Mouse (Mus musculus) thymus, adult 2 months (tissue): Measurements from ENCODE around the gene Pak3. TPM values are rescaled to one million over a fixed set of nuclear protein-coding genes. Genes with fewer than 3 reads are reported as not detected.

ENCODE experiments used
- DNase-seq: peaks from one replicate; pipeline ENCODE4 v3.0.0; 2021
- H3K27ac ChIP-seq: fragments of 200-500 bp; 2 replicates; pipeline ENCODE4 v1.5.1; 2012; ENCODE audit warnings: low read length, control low read depth; ENCODE audit not compliant: control insufficient read depth, insufficient read depth
- H3K27me3 ChIP-seq: fragments of 200-500 bp; 2 replicates; pipeline ENCODE4 v1.6.1; 2012; ENCODE audit warnings: mild to moderate bottlenecking, low read length, moderate library complexity, mixed read lengths; ENCODE audit not compliant: control insufficient read depth, insufficient read depth
- H3K36me3 ChIP-seq: fragments of 200-500 bp; 2 replicates; pipeline ENCODE4 v1.6.1; 2012; ENCODE audit warnings: mild to moderate bottlenecking, low read length, moderate library complexity; ENCODE audit not compliant: control insufficient read depth, insufficient read depth
- H3K4me1 ChIP-seq: fragments of 200-500 bp; replicated peaks from 2 replicates; pipeline ENCODE4 v1.6.1; 2012; ENCODE audit warnings: low read length; ENCODE audit not compliant: control insufficient read depth, insufficient read depth
- H3K4me3 ChIP-seq: fragments of 200-500 bp; 2 replicates; pipeline ENCODE4 v1.5.1; 2012; ENCODE audit warnings: mild to moderate bottlenecking, low read length, control low read depth, moderate library complexity; ENCODE audit not compliant: control insufficient read depth, insufficient read depth
- CTCF ChIP-seq: fragments of 200-500 bp; IDR thresholded peaks from 2 replicates; pipeline ENCODE4 v1.5.1; 2012; ENCODE audit warnings: mild to moderate bottlenecking, control low read depth, low read length, moderate library complexity, borderline replicate concordance; ENCODE audit not compliant: control insufficient read depth, poor library complexity, insufficient read depth; ENCODE audit errors: extremely low read depth
- POLR2A ChIP-seq: fragments of 200-500 bp; IDR thresholded peaks from 2 replicates; pipeline ENCODE4 v1.6.1; 2012; ENCODE audit warnings: mild to moderate bottlenecking, low read length, control low read depth, moderate library complexity; ENCODE audit not compliant: control insufficient read depth, poor library complexity, insufficient read depth; ENCODE audit errors: extremely low read depth
- WGBS: fragments of 180-500 bp; shearing (Covaris S2); methylation state at CpG from one replicate; pipeline ENCODE4 v1.1.7; 2018; 5-methylcytosine and 5-hydroxymethylcytosine counted together
- polyA plus RNA-seq: library from polyadenylated mRNA; depleted of rRNA; stranded (reverse); fragments of >200 nt; gene quantifications from 2 replicates; pipeline ENCODE4 v1.2.3, GENCODE M21; 2012

Gene Pak3
- polyA plus RNA-seq, 1 experiment: 1.1 TPM

- Histone ChIP-seq H3K36me3 (no peaks in the 10 kb centered on the region), H3K4me1 (no peaks in the 10 kb centered on the region), H3K27me3 (no peaks in the 10 kb centered on the region), H3K4me3 (peak overlapping the region; percentile 5; the same call in 1 of the 2 replicates), H3K27ac (no peak overlapping the region)
- no peak for TF ChIP-seq CTCF
- TF ChIP-seq POLR2A: no peak
- 8% methylated on average over 24 of the region's 28 CpGs for WGBS
- no peak for DNase-seq
Measured at GRCm38 (mm10) chrX:143664221-143665150, 146.1 kb downstream of the Pak3 start.

GRCm38 (mm10) chrX:143665771-143666170 is 147.4 kb downstream of the Pak3 start:
- no peak overlapping the region for H3K27ac ChIP-seq
- no peak overlapping the region for H3K4me3 ChIP-seq
- TF ChIP-seq POLR2A: no peak
- no peak for TF ChIP-seq CTCF
- DNase-seq: no peak
- H3K4me1 ChIP-seq: no peaks in the 10 kb centered on the region
- WGBS: 82% methylated on average over 2 of the region's 2 CpGs
- H3K36me3 ChIP-seq: no peaks in the 10 kb centered on the region
- no peaks in the 10 kb centered on the region for H3K27me3 ChIP-seq

GRCm38 (mm10) chrX:143666991-143667390 is 148.6 kb downstream of the Pak3 start:
- WGBS: 35% methylated on average over 4 of the region's 4 CpGs
- TF ChIP-seq CTCF: no peak
- TF ChIP-seq POLR2A: no peak
- DNase-seq: no peak
- Histone ChIP-seq H3K27ac (no peak overlapping the region), H3K4me1 (no peaks in the 10 kb centered on the region), H3K36me3 (no peaks in the 10 kb centered on the region), H3K4me3 (no peak overlapping the region), H3K27me3 (no peaks in the 10 kb centered on the region)

- no peaks in the 10 kb centered on the region for H3K27me3 ChIP-seq
- H3K27ac ChIP-seq: no peak overlapping the region
- 57% methylated on average over 3 of the region's 3 CpGs for WGBS
- no peak for DNase-seq
- H3K36me3 ChIP-seq: no peaks in the 10 kb centered on the region
- no peak for TF ChIP-seq CTCF
- TF ChIP-seq POLR2A: no peak
- no peaks in the 10 kb centered on the region for H3K4me1 ChIP-seq
- no peak overlapping the region for H3K4me3 ChIP-seq
Measured at GRCm38 (mm10) chrX:143668242-143668641, 149.9 kb downstream of the Pak3 start.

GRCm38 (mm10) chrX:143678566-143678965 is 160.2 kb downstream of the Pak3 start:
- TF ChIP-seq POLR2A (no peak), CTCF (no peak)
- DNase-seq: no peak
- no peaks in the 10 kb centered on the region for H3K27me3 ChIP-seq
- H3K36me3 ChIP-seq: no peaks in the 10 kb centered on the region
- WGBS: 83% methylated on average over 2 of the region's 2 CpGs
- no peak overlapping the region for H3K27ac ChIP-seq
- H3K4me1 ChIP-seq: no peaks in the 10 kb centered on the region
- no peak overlapping the region for H3K4me3 ChIP-seq

GRCm38 (mm10) chrX:143722250-143722649 is 203.9 kb downstream of the Pak3 start:
- H3K27ac ChIP-seq: no peak overlapping the region
- no peaks in the 10 kb centered on the region for H3K36me3 ChIP-seq
- WGBS: 97% methylated on average over 1 of the region's 1 CpGs
- TF ChIP-seq POLR2A: no peak
- TF ChIP-seq CTCF: no peak
- no peak overlapping the region for H3K4me3 ChIP-seq
- no peaks in the 10 kb centered on the region for H3K4me1 ChIP-seq
- H3K27me3 ChIP-seq: no peaks in the 10 kb centered on the region
- DNase-seq: no peak

GRCm38 (mm10) chrX:143725411-143725810 is 207.0 kb downstream of the Pak3 start:
- H3K4me1 ChIP-seq: no peaks in the 10 kb centered on the region
- 94% methylated on average over 3 of the region's 3 CpGs for WGBS
- H3K4me3 ChIP-seq: no peak overlapping the region
- H3K27ac ChIP-seq: no peak overlapping the region
- TF ChIP-seq POLR2A (no peak), CTCF (no peak)
- no peak for DNase-seq
- H3K27me3 ChIP-seq: no peaks in the 10 kb centered on the region
- H3K36me3 ChIP-seq: no peaks in the 10 kb centered on the region
